7 mouse cellular contexts compared by ENCODE assay signal in the genomic region with DNA sequence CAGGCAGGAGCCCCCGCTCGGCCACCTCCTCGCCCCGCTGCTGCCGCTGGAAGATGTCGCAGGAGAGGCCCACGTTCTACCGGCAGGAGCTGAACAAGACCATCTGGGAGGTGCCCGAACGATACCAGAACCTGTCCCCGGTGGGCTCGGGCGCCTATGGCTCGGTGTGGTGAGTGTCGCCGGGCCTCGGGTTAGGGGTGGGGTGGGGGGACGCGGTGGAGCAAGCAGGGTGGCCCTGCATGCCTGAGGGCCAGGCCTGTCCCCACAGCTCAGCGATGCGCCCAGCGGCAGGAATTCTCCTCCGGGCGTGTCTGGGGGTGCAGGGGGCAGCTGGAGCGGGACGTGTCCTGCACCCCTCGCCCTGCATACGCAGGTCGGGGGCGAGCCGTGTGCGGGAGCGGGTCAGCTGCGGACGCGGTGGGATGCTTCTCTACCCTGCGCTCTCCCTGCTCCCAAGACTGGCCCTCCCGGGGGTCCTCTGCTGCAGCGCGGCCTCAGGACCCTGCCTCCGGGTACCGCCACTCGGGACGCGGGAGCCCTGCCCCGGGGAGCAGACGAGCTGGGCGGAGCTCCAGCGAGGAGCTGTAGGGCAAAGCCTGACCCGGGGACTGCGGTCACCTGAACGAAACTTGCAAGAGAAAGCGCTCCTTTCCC. TPM values are rescaled to one million over a fixed set of nuclear protein-coding genes. Genes with fewer than 3 reads are reported as not detected.
DNase-seq lines count a peak whose midpoint lies in the region; ATAC-seq lines count a peak whose summit lies in the region.

No protein-coding gene starts in this region.

- H3K9ac ChIP-seq in embryonic facial prominence, embryonic 14.5 days (ENCODE audit: low read depth, low read length): peak overlapping the region; percentile 93
- peak overlapping the region; percentile 98 for H3K9ac ChIP-seq in heart, embryonic 16.5 days (ENCODE audit: low read length)
- peak overlapping the region; percentile 92 for H3K9ac ChIP-seq in midbrain, embryonic 11.5 days (ENCODE audit: low read length)

- peak; percentile 63 for DNase-seq in MN1 (ENCODE audit: low spot score)
- peak; percentile 68 for DNase-seq in adrenal gland, postnatal 25 days
- DNase-seq in embryonic facial prominence, embryonic 14.5 days (ENCODE audit: low spot score): peak; percentile 50
- DNase-seq in kidney, postnatal 36 days: peak; percentile 71 to 83
- DNase-seq in midbrain, embryonic 11.5 days (ENCODE audit: low spot score, missing footprints): peak; percentile 96
- peak; percentile 73 to 74 for DNase-seq in spleen, postnatal 10 days (ENCODE audit: low spot score in 2 of 2)

- H3K4me3 ChIP-seq in embryonic facial prominence, embryonic 14.5 days (ENCODE audit: low read depth, low read length): peak overlapping the region; percentile 99
- H3K4me3 ChIP-seq in heart, embryonic 16.5 days (ENCODE audit: low read length): peak overlapping the region; percentile 99
- peak overlapping the region; percentile 94 for H3K4me3 ChIP-seq in midbrain, embryonic 11.5 days (ENCODE audit: low read depth, low read length)

- H3K27me3 ChIP-seq in embryonic facial prominence, embryonic 14.5 days (replicated peaks; ENCODE audit: control insufficient read depth, insufficient read depth, low read length): peaks cover 10% of the 10 kb centered on the region; the same call in 1 of the 2 replicates
- H3K27me3 ChIP-seq in heart, embryonic 16.5 days (ENCODE audit: control insufficient read depth, insufficient read depth, low read length): peaks cover 3% of the 10 kb centered on the region; the same call in 1 of the 2 replicates
- peaks cover 6% of the 10 kb centered on the region for H3K27me3 ChIP-seq in midbrain, embryonic 11.5 days (ENCODE audit: control insufficient read depth, insufficient read depth, low read length)

- H3K4me2 ChIP-seq in embryonic facial prominence, embryonic 14.5 days (ENCODE audit: low read depth, low read length): peak overlapping the region; percentile 75
- H3K4me2 ChIP-seq in heart, embryonic 16.5 days (ENCODE audit: low read depth, low read length): peak overlapping the region; percentile 65
- H3K4me2 ChIP-seq in midbrain, embryonic 11.5 days: peak overlapping the region; percentile 69

- no peaks in the 10 kb centered on the region for H3K36me3 ChIP-seq in embryonic facial prominence, embryonic 14.5 days (ENCODE audit: control insufficient read depth, insufficient read depth, low read length)
- H3K36me3 ChIP-seq in heart, embryonic 16.5 days (ENCODE audit: control insufficient read depth, insufficient read depth): no peaks in the 10 kb centered on the region
- H3K36me3 ChIP-seq in midbrain, embryonic 11.5 days (ENCODE audit: control insufficient read depth, insufficient read depth, low read length): no peaks in the 10 kb centered on the region

- no peaks in the 10 kb centered on the region for H3K9me3 ChIP-seq in embryonic facial prominence, embryonic 14.5 days (ENCODE audit: control insufficient read depth, low read length)
- H3K9me3 ChIP-seq in heart, embryonic 16.5 days (replicated peaks; ENCODE audit: control insufficient read depth, low read length): no peaks in the 10 kb centered on the region
- H3K9me3 ChIP-seq in midbrain, embryonic 11.5 days (ENCODE audit: control insufficient read depth, low read length): no peaks in the 10 kb centered on the region

- peak; percentile 24 for ATAC-seq in embryonic facial prominence, embryonic 14.5 days (ENCODE audit: low read depth)
- peak; percentile 50 for ATAC-seq in heart, embryonic 16.5 days (replicated peaks; ENCODE audit: extremely low read depth, insufficient read depth, low FRiP score)
- peak; percentile 57 for ATAC-seq in midbrain, embryonic 11.5 days (ENCODE audit: low FRiP score)

- H3K27ac ChIP-seq in embryonic facial prominence, embryonic 14.5 days (replicated peaks; ENCODE audit: low read depth, low read length): peak overlapping the region; percentile 94
- H3K27ac ChIP-seq in heart, embryonic 16.5 days (ENCODE audit: low read length): peak overlapping the region; percentile 97
- H3K27ac ChIP-seq in midbrain, embryonic 11.5 days (ENCODE audit: low read depth, low read length): peak overlapping the region; percentile 93

- H3K4me1 ChIP-seq in embryonic facial prominence, embryonic 14.5 days (ENCODE audit: control insufficient read depth, insufficient read depth, low read length): peaks cover 19% of the 10 kb centered on the region
- H3K4me1 ChIP-seq in heart, embryonic 16.5 days (ENCODE audit: control insufficient read depth, insufficient read depth, low read length): peaks cover 32% of the 10 kb centered on the region
- H3K4me1 ChIP-seq in midbrain, embryonic 11.5 days (ENCODE audit: control insufficient read depth, insufficient read depth, low read length): peaks cover 16% of the 10 kb centered on the region

- WGBS in embryonic facial prominence, embryonic 14.5 days: 0% methylated on average over 19 of the region's 53 CpGs
- WGBS in heart, embryonic 16.5 days: under 1% methylated on average over 47 of the region's 53 CpGs
- under 1% methylated on average over 51 of the region's 53 CpGs for WGBS in midbrain, embryonic 11.5 days

RNA-seq across cellular contexts. Expression of gene Mapk14, which starts 0.7 kb away (rescaled TPM):
- total RNA-seq in adrenal gland, postnatal 25 days (2021): 82.6 and 88.6 TPM in 2 replicates
- polyA plus RNA-seq in embryonic facial prominence, embryonic 14.5 days (2014; fragmentation: Nextera tagmentation; extraction: Ambion mirVana): 51.8 and 52.8 TPM in 2 replicates
- 29.3 and 31.2 TPM in 2 replicates for polyA plus RNA-seq in heart, embryonic 16.5 days (2015; fragmentation: Nextera tagmentation; extraction: Ambion mirVana)
- 39.4 and 47.2 TPM in 2 replicates for polyA plus RNA-seq in midbrain, embryonic 11.5 days (2014; fragmentation: Nextera tagmentation; extraction: Ambion mirVana)

RNA-seq across cellular contexts. Expression of gene Slc26a8, which starts 1.8 kb away (rescaled TPM):
- total RNA-seq in adrenal gland, postnatal 25 days (2021): 1.9 TPM in 1 of 2 replicates, not detected in the other
- polyA plus RNA-seq in embryonic facial prominence, embryonic 14.5 days (2014; fragmentation: Nextera tagmentation; extraction: Ambion mirVana): 0.58 and 0.90 TPM in 2 replicates
- polyA plus RNA-seq in heart, embryonic 16.5 days (2015; fragmentation: Nextera tagmentation; extraction: Ambion mirVana): 0.19 and 0.47 TPM in 2 replicates
- 0.75 and 0.87 TPM in 2 replicates for polyA plus RNA-seq in midbrain, embryonic 11.5 days (2014; fragmentation: Nextera tagmentation; extraction: Ambion mirVana)

RNA-seq across cellular contexts. Expression of gene AC170998.1, which starts 34.1 kb away (rescaled TPM):
- total RNA-seq in adrenal gland, postnatal 25 days (2021): 1.7 and 2.2 TPM in 2 replicates
- polyA plus RNA-seq in embryonic facial prominence, embryonic 14.5 days (2014; fragmentation: Nextera tagmentation; extraction: Ambion mirVana): 1.5 and 2.1 TPM in 2 replicates
- 2.0 TPM in 2 replicates for polyA plus RNA-seq in heart, embryonic 16.5 days (2015; fragmentation: Nextera tagmentation; extraction: Ambion mirVana)
- polyA plus RNA-seq in midbrain, embryonic 11.5 days (2014; fragmentation: Nextera tagmentation; extraction: Ambion mirVana): 0.66 and 0.78 TPM in 2 replicates

Comparison
In these comparisons a context has a peak if more than half of its experiments do, and no peak if none do; other contexts are left out.
1. Peak in every context shown above with its lines: DNase-seq, ATAC-seq, H3K4me3 ChIP-seq and H3K27ac ChIP-seq.